Mouse (Mus musculus) CH12.LX (cell line): Measurements from ENCODE around the gene Ei24. TPM values are rescaled to one million over a fixed set of nuclear protein-coding genes. Genes with fewer than 3 reads are reported as not detected.

Source experiments
- DNase-seq: peaks from one replicate; pipeline ENCODE4 v3.0.0-alpha.2; 2013; ENCODE audit errors: extremely low read depth
- H3K27ac ChIP-seq: 2 replicates; pipeline ENCODE4 v1.5.1; 2012; ENCODE audit warnings: low read depth, mild to moderate bottlenecking, control low read depth, moderate library complexity; ENCODE audit not compliant: insufficient read depth
- H3K27me3 ChIP-seq: replicated peaks from 2 replicates; pipeline ENCODE3; 2012; ENCODE audit warnings: inconsistent platforms
- H3K36me3 ChIP-seq, 2 experiments: replicated peaks in 1 of 2; 2 replicates each; pipeline versions ENCODE3 to v1.6.1; 2012; ENCODE audit warnings: inconsistent platforms in 1 of 2, low read length in 1 of 2, mild to moderate bottlenecking in 1 of 2, mixed read lengths in 1 of 2, moderate library complexity in 1 of 2; ENCODE audit not compliant: control insufficient read depth in 1 of 2, insufficient read depth in 1 of 2
- H3K4me1 ChIP-seq, 2 experiments: 2 replicates each; pipeline ENCODE4 v1.6.1; 2012; ENCODE audit warnings: inconsistent platforms in 1 of 2, moderate library complexity in 1 of 2; ENCODE audit not compliant: insufficient read depth in 2 of 2, control insufficient read depth in 1 of 2
- H3K4me2 ChIP-seq: 2 replicates; pipeline ENCODE4 v1.6.1; 2012; ENCODE audit warnings: low read depth, mild to moderate bottlenecking, control low read depth; ENCODE audit not compliant: poor library complexity, insufficient read depth, severe bottlenecking
- H3K4me3 ChIP-seq, 3 experiments: fragments of 150-350 bp in 1 of 3; sonication (generic) in 1 of 3; replicated peaks in 1 of 3; 2 replicates each; pipeline versions ENCODE3 to v1.5.1; 2011 to 2012; ENCODE audit warnings: low read depth in 2 of 3, low read length in 2 of 3, mild to moderate bottlenecking in 2 of 3, moderate library complexity in 2 of 3, control low read depth in 1 of 3, improper control_type of control experiment in 1 of 3, inconsistent platforms in 1 of 3, mixed read lengths in 1 of 3; ENCODE audit not compliant: poor library complexity in 1 of 3
- H3K79me2 ChIP-seq: replicated peaks from 2 replicates; pipeline ENCODE4 v1.6.1; 2012; ENCODE audit warnings: mild to moderate bottlenecking, moderate library complexity; ENCODE audit not compliant: control insufficient read depth, poor library complexity, insufficient read depth, severe bottlenecking; ENCODE audit errors: extremely low read depth
- H3K9ac ChIP-seq: 2 replicates; pipeline ENCODE4 v1.6.1; 2012; ENCODE audit warnings: low read depth, mild to moderate bottlenecking, control low read depth, moderate library complexity; ENCODE audit not compliant: insufficient read depth
- H3K9me3 ChIP-seq: replicated peaks from 2 replicates; pipeline ENCODE3; 2012; ENCODE audit warnings: low read length, inconsistent platforms, mixed read lengths
- BHLHE40 ChIP-seq: IDR thresholded peaks from 2 replicates; pipeline ENCODE4 v1.6.1; 2011; ENCODE audit warnings: mild to moderate bottlenecking, low read depth, low read length, improper control_type of control experiment
- CTCF ChIP-seq, 2 experiments: IDR thresholded peaks in 1 of 2; conservative IDR thresholded peaks in 1 of 2; 2 replicates each; pipeline ENCODE4 v1.5.1; 2011 to 2012; ENCODE audit warnings: low read depth in 2 of 2, low read length in 2 of 2, improper control_type of control experiment in 1 of 2, inconsistent platforms in 1 of 2, mild to moderate bottlenecking in 1 of 2, moderate library complexity in 1 of 2
- ELF1 ChIP-seq: IDR thresholded peaks from 2 replicates; pipeline ENCODE4 v1.6.1; 2014; ENCODE audit warnings: low read depth, mild to moderate bottlenecking, inconsistent platforms, low read length, improper control_type of control experiment
- HCFC1 ChIP-seq: IDR thresholded peaks from 2 replicates; pipeline ENCODE4 v1.6.1; 2012; ENCODE audit warnings: low read depth, mild to moderate bottlenecking, inconsistent platforms, low read length, improper control_type of control experiment
- JUN ChIP-seq: IDR thresholded peaks from 2 replicates; pipeline ENCODE4 v1.6.1; 2011; ENCODE audit warnings: low read depth, mild to moderate bottlenecking, low read length, improper control_type of control experiment, moderate library complexity; ENCODE audit not compliant: insufficient read depth
- MAFK ChIP-seq: IDR thresholded peaks from 2 replicates; pipeline ENCODE4 v1.6.1; 2011; ENCODE audit warnings: low read length, improper control_type of control experiment; ENCODE audit not compliant: insufficient replicate concordance
- MAX ChIP-seq: IDR thresholded peaks from 2 replicates; pipeline ENCODE4 v1.6.1; 2011; ENCODE audit warnings: low read length, improper control_type of control experiment
- MAZ ChIP-seq: IDR thresholded peaks from 2 replicates; pipeline ENCODE4 v1.6.1; 2012; ENCODE audit warnings: low read depth, mild to moderate bottlenecking, inconsistent platforms, low read length, improper control_type of control experiment, moderate library complexity
- MYC ChIP-seq: IDR thresholded peaks from 2 replicates; pipeline ENCODE4 v1.6.1; 2011; ENCODE audit warnings: low read depth, mild to moderate bottlenecking, improper control_type of control experiment, low read length
- NELFE ChIP-seq: IDR thresholded peaks from 2 replicates; pipeline ENCODE4 v1.6.1; 2011; ENCODE audit warnings: low read depth, low read length, improper control_type of control experiment
- POLR2A ChIP-seq: IDR thresholded peaks from 2 replicates; pipeline ENCODE4 v1.6.1; 2011; ENCODE audit warnings: low read depth, mild to moderate bottlenecking, improper control_type of control experiment, low read length
- POLR2AphosphoS2 ChIP-seq: IDR thresholded peaks from 2 replicates; pipeline ENCODE4 v1.6.1; 2011; ENCODE audit warnings: low read depth, low read length, improper control_type of control experiment
- SIN3A ChIP-seq: IDR thresholded peaks from 2 replicates; pipeline ENCODE4 v1.6.1; 2012; ENCODE audit warnings: low read length, improper control_type of control experiment, inconsistent platforms
- TBP ChIP-seq: conservative IDR thresholded peaks from 2 replicates; pipeline ENCODE4 v1.6.1; 2011; ENCODE audit warnings: low read depth, low read length, improper control_type of control experiment
- ZNF384 ChIP-seq: IDR thresholded peaks from 2 replicates; pipeline ENCODE4 v1.6.1; 2012; ENCODE audit warnings: low read depth, low read length, improper control_type of control experiment, inconsistent platforms
- dilution Hi-C: fragments of 300-500 bp; cut with MboI; formaldehyde crosslinking; loops from 2 replicates; pipeline ENCODE4 v1.14.3; 2020; ENCODE audit warnings: low sequenced_read_pairs; ENCODE audit not compliant: extremely low pct_unique_long_range_greater_than_20kb, extremely low pct_ligation_motif_present
- in situ Hi-C: fragments of 300-500 bp; cut with MboI; formaldehyde crosslinking; loops from 3 replicates; pipeline ENCODE4 v1.14.3; 2019; ENCODE audit warnings: low sequenced_read_pairs, low pct_ligation_motif_present, low pct_unique_long_range_greater_than_20kb, mixed read lengths
- polyA plus RNA-seq: library from polyadenylated mRNA; unstranded; fragments of >175 nt; gene quantifications from 2 replicates; pipeline ENCODE4 v1.2.1, GENCODE M21; 2012; ENCODE audit warnings: low read depth; ENCODE audit not compliant: insufficient read length
- total RNA-seq, 2 experiments: library from RNA; depleted of rRNA; stranded (reverse); fragments of 300-350 nt in 1 of 2; fragments of >200 nt in 1 of 2; gene quantifications; 2 replicates each; pipeline ENCODE4 v1.2.3; 2012 to 2014

Ei24 gene
- total and polyA plus RNA-seq, 3 experiments: 37.7 to 64.3 (median 57.6) TPM

GRCm38 (mm10) chr9:36831401-36831800 lies 34.2 kb upstream of the Ei24 start:
- dilution Hi-C loops: no loop called here

GRCm38 (mm10) chr9:36826612-36827363 lies 29.6 kb upstream of the Ei24 start:
- Histone ChIP-seq H3K9me3 (no peaks in the 10 kb centered on the region), H3K27me3 (peaks cover 2% of the 10 kb centered on the region), H3K36me3 (no peaks in the 10 kb centered on the region), H3K27ac (no peak overlapping the region), H3K79me2 (no peaks in the 10 kb centered on the region), H3K4me2 (no peak overlapping the region), H3K9ac (no peak overlapping the region), H3K4me3 (no peak overlapping the region), H3K4me1 (no peaks in the 10 kb centered on the region)
- DNase-seq: no peak
- TF ChIP-seq MAFK (no peak), NELFE (no peak), CTCF (conservative IDR thresholded peaks at IDR 0.05 in 1 of 2, IDR thresholded peaks at IDR 0.05 in 1 of 2; ENCODE audit: low read depth in 2 of 2, low read length in 2 of 2) (no peak), MYC (no peak), TBP (no peak), POLR2AphosphoS2 (no peak), POLR2A (no peak)
- dilution Hi-C loops: no loop called here
- in situ Hi-C loops: no loop called here

More at GRCm38 (mm10) chr9:36831401-36831800, 34.2 kb upstream of the Ei24 start:
- no peak overlapping the region for H3K9ac ChIP-seq
- H3K27ac ChIP-seq: no peak overlapping the region
- TF ChIP-seq MYC: no peak
- TF ChIP-seq NELFE: no peak
- TF ChIP-seq TBP: no peak
- no peak for TF ChIP-seq HCFC1
- no peak for TF ChIP-seq SIN3A
- no peak for TF ChIP-seq MAZ
- TF ChIP-seq MAX: no peak
- TF ChIP-seq BHLHE40: no peak
- TF ChIP-seq ELF1: no peak
- no peak for TF ChIP-seq JUN
- TF ChIP-seq ZNF384: no peak
- TF ChIP-seq, all 38 proteins: peak for 0
- H3K4me3 ChIP-seq: no peak overlapping the region
- H3K27me3 ChIP-seq: peaks cover 4% of the 10 kb centered on the region
- no peaks in the 10 kb centered on the region for H3K4me1 ChIP-seq
- no peaks in the 10 kb centered on the region for H3K79me2 ChIP-seq
- in situ Hi-C loops: no loop called here
- H3K36me3 ChIP-seq: no peaks in the 10 kb centered on the region
- no peak for DNase-seq
- H3K4me2 ChIP-seq: no peak overlapping the region
- no peaks in the 10 kb centered on the region for H3K9me3 ChIP-seq
